Mouse (Mus musculus) T-cell, adult 2 months (primary cell): Measurements from ENCODE around the gene Tfip11.
A peak's percentile ranks its signal among the peaks of the same experiment; 100 is the strongest.

Experiments
- DNase-seq: peaks from one replicate; pipeline ENCODE4 v3.0.0; 2022; ENCODE audit warnings: low spot score

Tfip11 gene

DNA sequence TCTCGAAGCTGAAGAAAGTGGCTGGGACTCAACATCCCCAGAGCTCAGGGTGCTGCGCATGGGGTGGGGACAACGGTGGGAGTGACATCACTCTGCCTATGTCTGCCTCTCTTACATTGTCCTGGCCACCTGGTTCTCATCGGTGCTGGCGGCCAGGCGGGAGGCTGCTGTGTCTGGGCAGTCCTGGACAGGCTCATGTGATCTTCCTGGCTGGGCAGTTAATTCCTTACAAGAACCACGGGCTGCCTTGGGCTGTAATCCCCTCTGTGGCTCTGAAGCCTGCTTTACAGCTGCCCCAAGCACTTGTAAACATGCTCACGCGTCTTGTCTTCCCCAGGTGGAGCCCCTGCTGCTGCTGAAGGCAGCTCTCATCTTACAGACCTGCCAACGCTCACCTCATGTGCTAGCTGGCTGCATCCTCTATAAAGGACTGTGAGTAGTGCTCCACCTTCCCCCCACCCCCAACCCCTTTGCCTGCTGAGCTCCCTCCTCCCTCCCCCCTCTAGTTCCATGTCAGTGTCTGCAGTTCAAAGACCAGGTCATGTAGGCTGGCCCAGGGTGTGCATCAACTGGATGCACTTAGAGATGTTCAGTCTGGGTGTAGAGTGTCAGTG, 38.1 kb downstream of the Tfip11 start:
- DNase-seq = no peak

DNA sequence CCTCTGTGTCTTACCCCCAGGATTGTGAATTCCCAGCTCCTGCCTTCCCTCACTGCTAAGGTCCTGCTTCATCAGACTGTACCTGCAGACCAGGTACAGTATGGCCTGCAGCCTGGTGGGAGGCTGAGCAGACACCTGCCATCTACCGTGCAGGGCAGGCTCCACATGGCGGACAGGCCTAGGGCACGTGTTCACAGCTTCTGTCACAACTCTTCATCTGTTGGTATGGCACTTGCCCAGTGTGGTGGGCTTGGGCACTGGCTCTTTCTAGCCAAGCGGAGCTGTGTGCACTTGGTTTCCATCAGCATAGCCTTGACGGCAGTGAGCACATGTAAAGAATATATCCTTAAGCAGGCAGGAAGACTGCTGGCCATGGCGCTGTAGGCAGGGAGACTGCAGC, 40.7 kb downstream of the Tfip11 start:
- DNase-seq = no peak

GRCm38 (mm10) chr5:112367338-112367737, 41.2 kb downstream of the Tfip11 start:
- no peak for DNase-seq

GRCm38 (mm10) chr5:112367929-112368328, 41.8 kb downstream of the Tfip11 start:
- no peak for DNase-seq

GRCm38 (mm10) chr5:112368666-112369065, 42.5 kb downstream of the Tfip11 start:
- DNase-seq = no peak

- DNase-seq = no peak
Measured at GRCm38 (mm10) chr5:112369326-112369725, 43.2 kb downstream of the Tfip11 start.

GRCm38 (mm10) chr5:112370236-112370813, 44.2 kb downstream of the Tfip11 start:
- DNase-seq = no peak

DNA sequence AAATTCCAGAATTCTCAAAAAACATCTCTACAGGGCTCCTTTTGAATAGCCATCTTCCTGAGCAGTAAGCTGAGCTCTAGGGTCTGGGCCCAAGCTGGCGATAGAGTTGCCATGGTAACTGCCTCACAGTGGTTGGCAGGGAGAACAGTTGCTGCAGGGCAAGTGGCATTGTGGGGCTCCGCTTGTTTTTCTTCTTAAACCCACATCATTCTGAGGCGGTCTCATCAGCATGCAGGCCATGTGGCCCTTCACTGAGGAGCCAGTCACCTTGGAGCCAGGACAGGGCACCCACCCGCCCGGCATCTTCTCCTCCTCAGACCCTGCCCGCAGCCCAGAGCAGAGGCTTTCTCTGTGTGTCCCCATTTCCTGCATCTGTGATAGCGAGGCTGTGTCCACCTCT, 45.8 kb downstream of the Tfip11 start:
- no peak for DNase-seq

DNA sequence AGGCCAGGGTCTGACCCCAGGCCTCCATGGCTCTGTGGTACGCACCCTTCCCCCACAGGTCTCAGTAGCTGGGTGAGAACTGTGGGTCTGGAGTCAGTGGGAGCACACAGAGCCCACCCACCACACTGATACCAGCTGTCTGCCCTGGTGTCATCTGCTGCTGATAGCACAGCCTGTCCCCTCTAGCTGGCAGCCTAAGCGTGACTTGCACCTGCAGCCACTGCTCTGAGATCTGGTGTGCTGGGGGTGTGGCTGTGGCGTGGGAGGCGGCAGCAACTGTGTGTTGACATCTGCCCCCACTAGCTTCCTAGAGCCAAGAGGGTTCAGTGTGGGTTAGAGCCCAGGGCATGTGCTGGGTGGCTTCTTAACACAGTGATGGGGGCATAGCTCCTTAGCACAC, 50.0 kb downstream of the Tfip11 start:
- DNase-seq = no peak

DNA sequence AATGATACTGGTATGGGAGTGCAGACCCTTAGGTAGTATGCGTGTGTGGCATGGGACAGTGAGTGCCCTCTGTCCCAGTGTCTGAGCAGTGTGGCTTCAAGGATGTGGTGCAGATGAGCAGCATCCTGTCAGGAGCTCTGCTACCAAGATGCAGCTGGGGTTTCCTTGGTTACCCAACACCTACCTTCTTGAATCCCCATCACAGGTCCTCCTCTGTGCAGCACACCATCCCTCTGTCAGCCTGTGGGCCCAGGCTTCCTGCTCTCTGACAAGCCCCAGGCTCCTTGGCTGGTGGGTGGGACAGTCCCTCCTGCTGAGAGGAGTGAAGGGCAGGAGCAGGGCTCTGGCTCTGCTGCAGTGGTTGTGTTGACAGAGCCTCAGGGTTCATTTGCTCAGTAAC, 51.2 kb downstream of the Tfip11 start:
- no peak for DNase-seq

DNA sequence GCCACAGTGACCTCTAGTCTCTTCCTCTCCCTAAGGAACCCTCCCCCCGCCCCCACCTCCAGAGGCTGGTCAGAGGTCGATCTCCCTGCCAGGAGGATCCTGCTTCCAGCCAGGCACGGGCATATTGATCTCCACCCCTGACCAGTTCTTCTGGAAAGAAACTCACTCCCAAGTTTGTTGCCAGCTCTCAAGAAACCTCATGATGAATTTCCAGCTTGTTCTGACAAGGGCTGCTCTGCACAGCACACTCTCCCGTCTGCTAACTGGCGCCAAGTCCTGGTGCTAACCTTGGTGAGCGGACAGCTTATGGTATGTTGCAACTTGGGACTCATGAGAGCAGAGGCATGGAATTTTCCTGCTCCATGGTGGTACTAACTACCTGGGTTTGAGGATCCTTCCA, 52.6 kb downstream of the Tfip11 start:
- no peak for DNase-seq

DNA sequence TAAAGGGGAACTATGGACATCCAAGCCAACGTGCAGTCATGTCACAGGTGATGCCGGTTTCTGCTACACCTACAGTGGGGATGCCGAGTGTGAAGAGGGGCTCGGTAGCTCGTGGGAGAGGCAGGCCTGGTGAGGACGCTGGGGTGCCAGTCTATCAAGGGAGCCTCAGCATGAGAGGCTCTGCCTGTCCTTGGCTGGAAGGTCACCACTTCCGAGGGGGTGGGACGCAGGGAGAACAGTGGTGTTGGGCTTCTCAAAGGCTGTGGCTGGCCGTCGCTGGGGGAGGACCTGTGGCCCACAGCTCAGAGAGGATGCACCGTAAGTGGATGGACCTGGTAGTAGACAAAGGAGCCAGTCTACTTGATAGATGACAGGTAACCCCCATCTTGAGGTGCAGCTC, 55.0 kb downstream of the Tfip11 start:
- DNase-seq = no peak

DNA sequence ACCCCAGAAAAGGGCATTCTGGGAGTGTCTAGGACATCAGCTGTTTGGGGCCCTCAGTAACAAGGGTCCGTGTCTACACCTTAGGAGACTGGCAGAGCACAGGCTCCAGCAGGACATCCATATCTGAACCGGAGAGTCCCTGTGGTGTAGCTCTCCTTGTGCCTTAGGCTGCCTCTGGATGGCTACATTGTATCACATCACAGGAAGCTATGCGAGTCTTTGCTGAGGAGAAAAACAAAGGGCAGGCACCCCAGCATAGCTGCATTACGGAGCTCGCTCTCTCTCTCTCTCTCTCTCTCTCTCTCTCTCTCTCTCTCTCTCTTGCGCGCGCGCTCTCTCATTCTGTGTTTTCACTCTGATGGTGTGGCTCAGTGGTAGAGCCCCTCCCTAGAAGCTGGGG, 55.9 kb downstream of the Tfip11 start:
- DNase-seq = no peak

GRCm38 (mm10) chr5:112382641-112383330, 56.6 kb downstream of the Tfip11 start:
- DNase-seq = no peak

DNA sequence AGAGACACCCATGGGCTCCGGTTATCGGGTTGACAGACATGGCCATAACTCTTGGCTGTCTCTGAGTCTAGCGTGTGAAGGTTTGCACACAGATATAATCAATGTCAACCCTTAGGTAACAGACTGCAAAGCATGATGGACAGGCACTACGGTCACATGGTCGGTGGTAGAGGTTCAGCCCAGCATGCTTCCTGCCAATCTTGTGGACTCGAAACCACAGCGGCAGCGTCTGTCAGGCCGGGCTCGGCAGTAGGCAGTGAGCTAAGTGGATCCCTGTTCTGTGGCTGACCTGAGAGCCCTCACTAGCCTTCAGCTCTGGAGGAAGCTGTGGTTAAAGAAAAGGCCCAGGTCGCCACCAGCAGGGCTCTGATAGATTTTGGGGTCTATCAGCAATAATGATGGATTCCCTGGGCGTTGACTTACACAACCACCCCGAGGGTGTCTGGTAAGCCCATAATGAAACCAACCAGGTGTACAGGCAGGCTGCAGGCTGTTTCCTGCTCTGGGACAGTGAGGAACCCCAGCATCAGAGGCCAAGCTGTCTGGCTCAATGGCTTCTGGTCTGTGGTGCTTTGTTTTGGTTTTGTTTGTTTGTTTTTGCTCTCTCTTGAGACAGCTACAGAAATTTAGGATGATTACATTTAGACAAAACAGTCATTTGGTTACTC, 58.8 kb downstream of the Tfip11 start:
- peak; percentile 34 for DNase-seq

- DNase-seq = no peak
Measured at GRCm38 (mm10) chr5:112385973-112386372, 59.8 kb downstream of the Tfip11 start.
